Mouse (Mus musculus) neural tube, embryonic 10.5 days (tissue): ENCODE results near the gene Palm2.

Experiments used
- DNase-seq: peaks from one replicate; pipeline ENCODE4 v3.0.0-alpha.2; 2017; ENCODE audit warnings: low spot score; ENCODE audit errors: extremely low spot score

Gene Palm2

GRCm38 (mm10) chr4:57568268-57569068, 134.4 kb downstream of the Palm2 start:
- peak; percentile 46 for DNase-seq

DNA sequence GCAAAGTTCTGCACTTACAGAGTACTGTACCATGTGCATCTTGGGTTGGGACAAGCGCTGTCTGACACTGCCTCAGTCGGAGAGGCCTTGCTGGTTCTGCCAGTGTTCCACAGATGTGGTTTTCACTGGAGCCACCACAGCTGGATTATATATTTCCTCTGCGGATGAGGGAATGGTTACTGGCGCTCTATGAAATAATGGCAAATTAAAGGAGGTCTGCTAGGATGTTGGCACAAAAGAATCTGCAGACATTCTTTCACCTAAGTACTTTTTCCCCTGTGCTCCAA, 135.0 kb downstream of the Palm2 start:
- DNase-seq: no peak

- no peak for DNase-seq
These were observed 135.7 kb downstream of the Palm2 start for GRCm38 (mm10) chr4:57569711-57570110.

- no peak for DNase-seq
These were observed 136.2 kb downstream of the Palm2 start for GRCm38 (mm10) chr4:57570229-57570628.

GRCm38 (mm10) chr4:57574181-57574580, 140.1 kb downstream of the Palm2 start:
- DNase-seq: no peak

DNA sequence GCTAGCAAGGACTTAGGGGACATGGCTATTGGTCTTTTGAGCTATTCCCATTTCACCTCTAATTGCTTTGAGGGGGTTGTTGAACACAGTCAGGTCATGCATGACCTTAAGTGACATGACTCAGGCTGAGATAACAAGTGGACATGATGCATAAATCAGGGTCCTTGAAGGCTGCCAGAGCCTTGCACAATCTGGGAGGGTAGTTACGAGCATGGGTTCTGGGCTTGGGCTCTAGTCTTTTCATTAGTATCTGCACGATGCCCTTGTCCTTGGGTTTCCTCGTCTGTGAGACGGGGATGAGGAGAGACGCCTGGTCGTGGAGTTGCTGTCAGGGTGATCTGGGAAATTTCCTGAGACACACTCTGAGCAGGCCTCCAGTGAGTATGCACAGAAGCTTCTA, 140.6 kb downstream of the Palm2 start:
- DNase-seq: no peak

- DNase-seq: no peak
These were observed 141.6 kb downstream of the Palm2 start for GRCm38 (mm10) chr4:57575686-57576085.

DNA sequence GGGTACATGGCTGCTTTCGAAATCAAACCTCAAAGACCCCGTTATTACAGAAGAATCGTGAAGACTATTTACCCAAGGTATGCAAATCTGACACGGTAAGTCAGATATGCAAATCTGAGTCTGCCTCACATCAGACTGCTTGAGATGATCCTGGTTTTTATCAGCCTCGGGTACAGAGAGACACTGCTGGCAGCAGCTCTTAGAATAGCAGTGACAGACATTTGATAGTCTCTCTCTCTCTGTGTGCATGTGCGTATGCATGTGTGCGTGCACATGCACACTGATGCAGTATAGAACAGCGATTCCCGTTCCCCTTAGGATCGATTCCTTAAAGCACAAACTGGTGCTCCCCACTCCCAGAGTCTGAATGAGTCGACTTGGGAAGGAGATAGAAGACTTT, 142.0 kb downstream of the Palm2 start:
- no peak for DNase-seq

DNA sequence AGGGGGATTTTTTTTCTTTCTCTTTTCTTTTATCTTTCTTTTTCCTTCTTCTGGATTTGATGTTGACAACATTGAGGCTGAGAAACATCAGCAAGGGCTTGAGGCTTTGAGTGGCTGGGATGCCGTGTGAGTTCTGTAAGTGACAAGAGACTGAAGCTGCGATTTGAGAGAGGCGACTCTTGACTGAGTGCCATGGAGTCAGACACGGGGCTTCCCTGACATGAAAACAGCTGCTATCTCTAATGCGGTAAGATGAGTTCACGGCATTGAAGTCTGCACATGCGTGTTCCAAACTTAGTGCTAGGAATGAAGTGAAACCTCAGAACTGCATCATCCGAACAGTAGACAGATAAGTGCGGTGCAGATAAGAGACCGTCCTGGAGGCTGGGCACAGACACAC, 145.6 kb downstream of the Palm2 start:
- no peak for DNase-seq

DNA sequence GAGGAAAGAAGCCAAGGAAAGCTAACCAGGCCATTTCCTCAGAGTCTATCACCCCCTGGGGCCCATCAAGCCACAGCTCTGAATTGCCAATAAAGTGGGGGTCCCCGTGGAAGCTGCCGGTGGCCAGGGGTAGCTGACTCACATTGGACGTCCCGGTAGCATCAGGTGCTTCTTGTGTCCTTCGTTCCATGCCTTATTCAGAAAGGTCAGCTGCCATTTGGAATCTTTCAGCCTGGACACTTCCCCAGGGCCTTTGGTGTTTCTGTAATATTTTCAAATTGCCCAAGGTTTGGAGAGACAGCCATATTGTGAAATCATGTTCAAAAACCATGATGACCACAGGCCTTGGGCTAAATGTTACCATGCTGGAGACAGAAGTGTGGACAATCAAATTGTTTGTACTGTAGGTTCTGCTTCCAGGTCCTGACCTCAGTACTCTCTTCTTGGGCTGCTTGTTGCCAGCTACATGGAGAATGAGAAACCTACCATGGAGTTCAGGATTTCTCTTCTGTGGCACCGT, 151.3 kb downstream of the Palm2 start:
- no peak for DNase-seq

- no peak for DNase-seq
These were observed 153.0 kb downstream of the Palm2 start for GRCm38 (mm10) chr4:57586933-57587658.

DNA sequence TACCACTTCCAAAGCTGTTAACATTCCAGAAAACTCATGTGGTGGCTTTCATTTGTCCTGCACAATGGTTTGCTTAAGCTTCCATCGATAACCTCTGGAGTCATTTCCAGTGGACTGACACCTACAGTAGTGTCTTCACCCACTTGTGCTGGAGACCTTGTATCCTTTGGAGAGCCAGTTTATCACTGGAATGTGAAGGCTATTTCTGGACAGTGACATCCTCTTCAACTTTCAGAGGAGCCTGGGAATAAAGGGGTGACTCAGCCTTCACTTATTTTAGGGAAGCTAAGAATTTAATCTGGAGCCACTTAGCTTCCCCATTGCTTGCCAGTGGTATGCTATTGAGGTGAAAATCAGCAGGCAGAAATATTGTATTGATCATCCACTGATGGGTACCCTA, 154.3 kb downstream of the Palm2 start:
- no peak for DNase-seq

- DNase-seq: no peak
These were observed 158.7 kb downstream of the Palm2 start for GRCm38 (mm10) chr4:57592751-57593150.

- no peak for DNase-seq
These were observed 165.9 kb downstream of the Palm2 start for GRCm38 (mm10) chr4:57599946-57600345.

DNA sequence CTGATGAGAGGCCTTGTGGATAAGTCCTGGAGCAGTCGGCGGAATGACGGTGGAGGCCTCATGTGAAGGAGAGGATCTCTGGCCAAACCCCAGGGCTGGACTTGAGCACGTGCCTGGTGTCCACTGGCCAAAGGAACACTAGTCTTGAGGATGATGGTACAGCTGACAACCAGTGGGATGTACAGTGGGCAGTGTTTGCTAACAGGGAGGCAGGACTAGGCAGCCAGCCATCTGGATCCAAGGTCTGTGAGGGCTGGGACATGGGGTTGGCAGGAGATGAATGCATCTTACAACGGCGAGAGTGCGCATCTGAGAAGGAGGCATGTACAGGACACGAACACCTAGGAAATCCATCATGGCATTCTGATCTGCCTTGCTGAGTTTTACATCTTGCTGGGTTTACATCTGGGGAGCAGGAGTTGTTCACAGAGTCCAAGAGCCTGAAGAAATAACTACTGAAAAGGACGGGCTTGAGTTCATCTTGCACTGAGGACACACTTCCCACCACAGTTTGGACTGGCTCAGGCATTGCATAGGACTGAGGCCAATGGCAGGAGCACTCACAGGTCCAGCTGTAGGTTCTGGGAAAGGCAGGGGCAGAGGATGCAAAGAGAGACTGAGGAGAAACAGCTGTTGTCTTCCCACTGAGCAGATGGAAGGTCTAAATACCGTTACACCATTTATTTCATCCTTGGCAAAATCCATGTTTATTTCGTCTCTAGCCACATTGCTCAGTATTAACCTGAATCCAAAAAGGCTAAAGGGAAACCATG, 166.8 kb downstream of the Palm2 start:
- no peak for DNase-seq

GRCm38 (mm10) chr4:57601458-57601835, 167.4 kb downstream of the Palm2 start:
- no peak for DNase-seq

DNA sequence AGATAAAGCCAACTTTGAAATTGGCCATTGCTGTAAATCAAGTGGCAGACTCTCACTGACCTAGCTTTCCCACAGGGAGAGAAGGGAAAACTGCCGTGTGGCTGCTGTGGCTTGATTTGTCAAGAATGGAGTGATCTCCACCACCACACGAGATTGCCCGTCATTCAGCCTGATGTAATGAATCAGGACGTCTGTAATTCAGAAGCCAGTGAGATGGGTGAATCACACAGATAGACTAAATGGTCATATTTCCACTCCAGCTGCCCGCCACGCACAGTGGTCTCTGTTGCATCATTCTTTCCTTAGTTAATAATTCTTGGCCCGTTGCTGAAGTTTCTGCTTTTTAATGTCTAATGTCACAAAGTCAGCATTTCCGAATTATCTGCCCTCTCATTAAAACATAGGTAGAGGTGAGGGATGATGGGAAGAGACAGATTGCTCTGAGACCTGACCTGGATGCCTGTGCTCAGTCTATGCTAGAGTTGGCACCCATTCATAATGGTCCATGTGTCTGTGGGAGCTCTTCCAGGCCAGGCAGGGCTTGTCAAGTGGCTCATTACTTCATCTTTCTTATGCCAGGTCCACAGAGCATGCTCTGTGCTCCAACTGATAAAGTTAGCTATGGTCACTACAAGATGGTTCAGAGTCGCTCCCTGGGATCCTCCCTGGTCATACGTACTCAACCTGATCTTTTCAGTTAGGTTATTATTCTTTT, 168.0 kb downstream of the Palm2 start:
- DNase-seq: no peak

DNA sequence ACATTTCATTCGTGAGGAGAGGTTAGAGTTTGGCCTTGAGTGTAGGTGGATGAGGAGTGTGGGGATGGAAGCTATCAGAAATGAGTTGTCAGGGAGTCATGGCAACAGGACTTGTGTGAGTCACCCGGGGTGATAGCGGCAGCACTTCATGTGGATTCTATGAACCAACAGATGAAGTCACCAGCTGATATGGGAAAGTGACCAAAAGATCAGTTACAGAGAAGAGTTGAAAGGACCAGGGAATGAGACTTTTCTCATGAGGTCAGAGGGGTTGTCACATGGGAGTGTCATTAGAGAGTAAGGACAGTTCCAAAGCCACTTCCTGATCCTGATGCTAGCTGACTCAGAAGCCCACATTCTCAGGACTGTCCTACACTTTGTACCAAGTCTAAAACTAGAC, 172.2 kb downstream of the Palm2 start:
- no peak for DNase-seq

GRCm38 (mm10) chr4:57607247-57607942, 173.3 kb downstream of the Palm2 start:
- peak; percentile 90 for DNase-seq

- peak; percentile 31 for DNase-seq
These were observed 177.4 kb downstream of the Palm2 start for GRCm38 (mm10) chr4:57611303-57612077.
